Mouse (Mus musculus): Measurements from ENCODE around the gene Slc24a5.

The Slc24a5 gene

GRCm38 (mm10) chr2:125119381-125120110, 51.6 kb downstream of the Slc24a5 start:
- in situ Hi-C loops (cut with MboI; ENCODE audit: low sequenced_read_pairs): no loop called here

GRCm38 (mm10) chr2:125122288-125122623, 54.3 kb downstream of the Slc24a5 start:
- in situ Hi-C loops (cut with MboI; ENCODE audit: low sequenced_read_pairs): no loop called here

DNA sequence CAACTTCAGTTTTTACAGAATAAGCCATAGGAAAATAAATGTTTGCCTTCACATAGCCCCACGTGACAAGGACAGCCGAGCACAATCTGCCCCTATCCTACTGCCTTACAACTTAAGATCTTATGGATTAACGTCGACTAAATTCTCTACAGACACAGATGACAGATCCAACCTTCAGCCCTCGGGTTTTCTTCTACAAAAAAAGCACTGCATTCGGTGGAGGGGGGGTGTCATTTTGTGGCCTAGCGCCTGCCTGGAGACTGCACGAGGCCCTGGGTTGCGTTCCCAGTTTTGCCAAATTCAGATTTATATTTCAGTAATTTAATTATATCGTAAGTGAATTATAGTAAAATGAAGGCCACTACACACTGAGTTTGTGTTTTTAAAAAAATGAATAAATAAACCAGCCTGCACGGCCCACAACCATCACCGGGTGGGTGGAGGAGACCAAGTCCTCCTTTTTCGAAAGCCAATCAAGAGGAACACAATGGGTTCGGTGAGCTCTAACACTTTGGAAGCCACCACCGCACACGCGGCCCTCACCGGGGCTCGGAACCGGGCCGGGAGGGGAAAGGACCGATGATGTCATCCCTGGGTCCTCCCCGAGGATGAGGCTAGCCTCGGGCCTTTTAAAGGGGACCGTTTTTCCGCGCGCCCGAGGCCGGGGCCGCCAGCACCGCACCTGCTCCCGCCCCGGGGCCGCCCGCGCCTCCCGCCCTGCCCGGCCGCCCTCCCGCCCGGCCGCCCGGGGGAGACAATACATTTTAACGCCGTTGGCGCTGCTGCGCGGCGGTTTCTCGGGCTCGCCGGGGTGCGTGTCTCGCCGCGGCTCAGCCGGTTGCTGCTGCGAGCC, 54.9 kb downstream of the Slc24a5 start:
- in situ Hi-C loops (cut with MboI; ENCODE audit: low sequenced_read_pairs): no loop called here

GRCm38 (mm10) chr2:125123477-125123852, 55.5 kb downstream of the Slc24a5 start, which contains the start of gene Myef2:
Gene Myef2 (minus strand): TSS chr2:125123661.
- in situ Hi-C loops (cut with MboI; ENCODE audit: low sequenced_read_pairs): no loop called here

GRCm38 (mm10) chr2:125125824-125126223, 57.9 kb downstream of the Slc24a5 start:
- in situ Hi-C loops (cut with MboI; ENCODE audit: low sequenced_read_pairs): no loop called here

DNA sequence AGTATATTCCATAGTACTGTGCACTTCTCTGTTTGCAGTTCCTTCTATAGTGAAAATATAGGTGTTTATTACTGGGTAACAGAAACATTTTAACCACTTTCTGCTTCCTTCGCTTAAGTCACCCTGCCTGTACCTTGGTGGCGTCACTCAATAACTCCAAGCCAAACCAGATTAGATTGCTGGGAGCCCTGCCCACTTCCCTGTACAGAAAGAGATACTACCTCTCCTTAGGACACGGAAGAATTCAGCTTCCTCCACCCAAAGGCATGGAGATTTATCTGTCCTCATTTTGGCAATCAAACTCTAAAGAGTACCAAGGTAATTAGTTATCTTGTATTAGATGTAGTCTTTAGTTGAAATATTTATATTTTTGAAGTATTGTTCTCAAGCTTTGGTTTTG, 58.9 kb downstream of the Slc24a5 start:
- in situ Hi-C loops (cut with MboI; ENCODE audit: low sequenced_read_pairs): no loop called here

DNA sequence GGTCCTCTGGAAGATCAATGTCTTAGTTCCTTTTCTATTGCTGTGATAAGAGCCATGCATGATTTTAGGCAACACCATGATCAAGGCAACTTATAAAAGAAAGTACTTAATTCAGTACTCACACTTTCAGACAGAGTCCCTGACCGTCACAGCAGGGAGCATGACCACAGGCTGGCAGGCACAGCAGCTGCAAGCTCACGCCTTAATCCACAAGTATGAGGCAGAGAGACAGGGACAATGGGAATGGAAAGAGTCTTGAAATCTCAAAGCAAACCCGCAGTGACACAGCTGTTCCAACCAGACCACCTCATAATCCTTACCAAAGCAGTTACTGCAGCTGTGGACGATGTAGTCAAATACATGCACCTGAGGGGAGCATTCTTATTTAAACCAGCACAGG, 66.2 kb downstream of the Slc24a5 start:
- in situ Hi-C loops (cut with MboI; ENCODE audit: low sequenced_read_pairs): no loop called here

DNA sequence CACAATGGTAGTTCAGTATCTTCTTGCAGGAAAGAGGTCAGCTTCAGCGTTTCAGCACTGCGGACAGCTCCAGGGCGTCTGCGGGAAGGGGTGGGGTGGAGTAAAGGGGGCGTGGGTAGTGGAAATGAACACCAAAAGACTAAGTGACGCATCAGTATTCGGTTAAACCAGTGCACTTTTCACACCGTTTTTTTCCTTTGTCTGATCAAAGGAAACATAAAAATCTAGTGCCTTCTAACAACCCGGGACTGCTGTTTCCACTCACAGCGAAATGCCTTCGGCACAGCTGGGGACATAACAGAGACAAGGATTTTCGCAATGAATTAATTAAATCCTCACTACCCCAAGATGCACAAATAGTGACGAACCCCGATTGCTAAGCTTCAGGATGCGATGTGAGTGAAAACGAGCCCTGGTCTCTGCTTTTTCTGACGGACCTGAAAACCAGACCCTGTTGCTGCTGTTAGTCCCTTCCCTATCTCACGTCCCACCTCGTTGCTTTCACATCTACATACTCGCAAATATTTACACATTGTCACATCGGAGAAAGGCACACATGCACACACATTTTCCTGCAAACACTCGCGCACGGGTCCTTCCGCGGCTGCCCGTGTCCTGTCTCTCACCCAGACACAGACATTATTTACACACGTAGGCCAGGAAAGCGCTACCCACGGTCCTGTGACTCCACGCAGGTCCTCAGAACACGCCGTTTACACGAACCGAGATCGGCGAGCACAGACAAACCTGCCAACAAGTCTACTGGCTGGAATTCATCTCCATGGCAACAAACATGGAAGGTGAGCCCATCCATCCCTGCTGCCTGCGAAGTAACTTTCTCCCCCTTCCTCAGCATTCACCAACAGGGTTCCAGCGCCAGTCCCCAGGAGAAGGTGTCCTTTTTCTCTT, 68.2 kb downstream of the Slc24a5 start, which contains the start of gene Ctxn2:
Ctxn2 (plus strand) TSS at position 790 of the 909 bp plus-strand sequence.
- in situ Hi-C loops (cut with MboI; ENCODE audit: low sequenced_read_pairs): no loop called here

- in situ Hi-C loops (cut with MboI; ENCODE audit: low sequenced_read_pairs): no loop called here
Observed at GRCm38 (mm10) chr2:125136846-125137245, 68.9 kb downstream of the Slc24a5 start.

All from CH12F3 (cell line).